Mouse (Mus musculus): ENCODE data around the gene Afap1. TPM values are rescaled to one million over a fixed set of nuclear protein-coding genes. Genes with fewer than 3 reads are reported as not detected.

Afap1 gene
- polyA plus RNA-seq, 1 experiment from 2014 or later: 21.5 TPM

Other genes with a start within 250 kb of the Afap1 start
- gene Htra3, start 213.5 kb upstream of the Afap1 start, polyA plus RNA-seq (2015; fragmentation: Nextera tagmentation; extraction: Ambion mirVana): 26.0 and 29.2 TPM in 2 replicates
- gene Sh3tc1, start 153.3 kb upstream of the Afap1 start, polyA plus RNA-seq (2015; fragmentation: Nextera tagmentation; extraction: Ambion mirVana): 11.0 and 11.6 TPM in 2 replicates
- 0.27 and 0.62 TPM in 2 replicates for gene Ablim2, start 135.4 kb upstream of the Afap1 start, polyA plus RNA-seq (2015; fragmentation: Nextera tagmentation; extraction: Ambion mirVana)

All from lung, embryonic 15.5 days (tissue).